Mouse (Mus musculus) stomach, postnatal 0 days (tissue): ENCODE measurements around the gene Ift80. TPM values are rescaled to one million over a fixed set of nuclear protein-coding genes. Genes with fewer than 3 reads are reported as not detected.
"Not testable (repeated sequence)": the region's sequence is repeated elsewhere in the genome, so short reads cannot be mapped to it uniquely, and the experiment has no call there.

ENCODE experiments used
- ATAC-seq: fragments of 200-750 bp; cut with Nextera tagmentation; 2 replicates; pipeline ENCODE4 v1.8.0; 2017; ENCODE audit not compliant: low FRiP score, low TSS enrichment
- DNase-seq: peaks from one replicate; pipeline ENCODE4 v3.0.0-alpha.2; 2016; ENCODE audit warnings: low spot score
- H3K27ac ChIP-seq: fragments of 300-500 bp; sonication (generic); replicated peaks from 2 replicates; pipeline ENCODE4 v1.5.1; 2014; ENCODE audit warnings: mild to moderate bottlenecking, control low read depth
- H3K27me3 ChIP-seq: fragments of 300-500 bp; sonication (generic); 2 replicates; pipeline ENCODE4 v1.6.1; 2014; ENCODE audit warnings: low read length; ENCODE audit not compliant: control insufficient read depth, insufficient read depth
- H3K36me3 ChIP-seq: fragments of 300-500 bp; sonication (generic); 2 replicates; pipeline ENCODE4 v1.6.1; 2014; ENCODE audit warnings: low read length, mixed read lengths; ENCODE audit not compliant: control insufficient read depth, insufficient read depth
- H3K4me1 ChIP-seq: fragments of 300-500 bp; sonication (generic); replicated peaks from 2 replicates; pipeline ENCODE4 v1.6.1; 2014; ENCODE audit warnings: antibody characterized with exemption; ENCODE audit not compliant: control insufficient read depth, insufficient read depth
- H3K4me2 ChIP-seq: fragments of 300-500 bp; sonication (generic); replicated peaks from 2 replicates; pipeline ENCODE4 v1.6.1; 2014; ENCODE audit warnings: low read depth, mild to moderate bottlenecking, control low read depth, moderate library complexity
- H3K4me3 ChIP-seq: fragments of 300-500 bp; sonication (generic); 2 replicates; pipeline ENCODE4 v1.5.1; 2014; ENCODE audit warnings: low read depth, low read length, control low read depth
- H3K9ac ChIP-seq: fragments of 300-500 bp; sonication (generic); 2 replicates; pipeline ENCODE4 v1.6.1; 2014; ENCODE audit warnings: mild to moderate bottlenecking, low read length, control low read depth, mixed read lengths
- H3K9me3 ChIP-seq: fragments of 300-500 bp; sonication (generic); 2 replicates; pipeline ENCODE4 v1.6.1; 2016; ENCODE audit warnings: low read length; ENCODE audit not compliant: control insufficient read depth
- CTCF ChIP-seq: IDR thresholded peaks from 2 replicates; pipeline ENCODE4 v1.5.1; 2016; ENCODE audit warnings: antibody characterized with exemption, low read depth, mild to moderate bottlenecking, moderate library complexity
- EP300 ChIP-seq: optimal IDR thresholded peaks from 2 replicates; pipeline ENCODE3; 2016; ENCODE audit warnings: antibody characterized with exemption
- WGBS: fragments of 180-500 bp; shearing (Covaris S2); extraction: QIAGEN DNeasy Blood & Tissue Kit; methylation state at CpG from one replicate; pipeline ENCODE4 v1.1.7; 2014; 5-methylcytosine and 5-hydroxymethylcytosine counted together
- polyA plus RNA-seq: library from polyadenylated mRNA; unstranded; fragments of >200 nt; fragmentation: Nextera tagmentation; extraction: Ambion mirVana; gene quantifications from 2 replicates; pipeline ENCODE4 v1.2.1, GENCODE M21; 2015

Ift80 gene
- polyA plus RNA-seq, 1 experiment from 2014 or later = 2.2 TPM

DNA sequence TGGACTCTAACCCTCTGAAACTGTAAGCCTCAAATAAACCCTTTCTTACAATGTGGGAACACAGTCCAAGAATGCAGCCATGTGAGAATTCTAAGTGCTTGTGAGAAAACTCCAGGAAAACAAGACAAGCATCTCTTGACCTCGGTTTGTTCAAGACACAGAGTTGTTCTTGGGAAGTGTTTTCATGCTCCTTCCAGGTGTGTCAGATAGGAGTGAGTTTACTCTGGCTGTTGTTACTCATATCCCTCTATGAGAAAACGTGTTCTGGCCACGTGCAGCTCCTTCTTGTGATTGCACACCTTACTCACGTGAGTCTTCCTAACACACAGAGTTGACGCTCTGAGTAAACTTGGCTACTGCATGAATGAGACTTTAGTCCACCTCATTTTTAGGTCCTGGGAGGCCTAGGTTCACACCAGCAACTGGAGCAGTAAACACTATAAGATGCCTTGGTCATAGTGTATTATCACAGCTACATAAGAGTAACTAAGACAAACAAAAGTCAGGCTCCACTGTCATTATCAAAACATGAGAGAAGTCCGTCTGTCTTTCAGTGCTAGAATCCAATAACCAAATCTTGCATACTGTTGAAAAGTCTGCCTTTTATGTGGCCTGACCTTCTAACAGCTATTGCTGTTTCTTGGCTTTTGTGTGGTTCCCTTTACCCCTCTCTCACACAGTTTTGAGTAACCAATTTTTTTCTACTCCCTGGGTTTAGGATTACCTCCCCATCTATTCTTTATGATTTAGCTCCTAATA is 37.7 kb downstream of the Ift80 start:
- TF ChIP-seq EP300 (no peak), CTCF (no peak)
- H3K36me3 ChIP-seq = peaks cover 3% of the 10 kb centered on the region; the same call in 1 of the 2 replicates
- WGBS = 92% methylated on average over 6 of the region's 6 CpGs
- no peak overlapping the region for H3K4me2 ChIP-seq
- H3K27me3 ChIP-seq = no peaks in the 10 kb centered on the region
- no peaks in the 10 kb centered on the region for H3K9me3 ChIP-seq
- H3K4me3 ChIP-seq = no peak overlapping the region
- ATAC-seq = no peak
- H3K27ac ChIP-seq = no peak overlapping the region
- DNase-seq = no peak
- H3K9ac ChIP-seq = no peak overlapping the region
- H3K4me1 ChIP-seq = no peaks in the 10 kb centered on the region

DNA sequence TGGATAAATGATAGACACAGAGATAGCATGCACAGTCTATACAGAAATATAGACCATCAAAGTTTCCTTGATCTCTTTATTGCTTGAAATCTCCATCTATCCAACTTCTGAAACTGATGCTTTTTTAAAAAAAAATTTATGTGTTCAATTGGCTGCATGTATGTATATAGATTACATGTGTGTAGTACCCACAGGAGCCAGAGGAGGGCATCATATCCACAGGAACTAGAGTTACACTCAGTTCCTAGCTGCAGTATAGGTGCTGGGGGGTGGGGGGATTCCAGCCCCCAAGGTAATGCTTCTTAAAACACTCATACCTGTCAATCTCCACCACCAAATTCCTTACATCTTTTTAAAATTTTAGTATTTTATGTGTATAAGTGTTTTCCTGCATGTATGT is 39.7 kb downstream of the Ift80 start:
- ATAC-seq (no peak), DNase-seq (no peak)
- Histone ChIP-seq H3K4me2 (no peak overlapping the region), H3K4me3 (no peak overlapping the region), H3K9me3 (no peaks in the 10 kb centered on the region), H3K9ac (no peak overlapping the region), H3K27me3 (no peaks in the 10 kb centered on the region), H3K4me1 (no peaks in the 10 kb centered on the region), H3K36me3 (peaks cover 3% of the 10 kb centered on the region; the same call in 1 of the 2 replicates), H3K27ac (no peak overlapping the region)
- TF ChIP-seq EP300 = no peak
- peak; percentile 61 for TF ChIP-seq CTCF

DNA sequence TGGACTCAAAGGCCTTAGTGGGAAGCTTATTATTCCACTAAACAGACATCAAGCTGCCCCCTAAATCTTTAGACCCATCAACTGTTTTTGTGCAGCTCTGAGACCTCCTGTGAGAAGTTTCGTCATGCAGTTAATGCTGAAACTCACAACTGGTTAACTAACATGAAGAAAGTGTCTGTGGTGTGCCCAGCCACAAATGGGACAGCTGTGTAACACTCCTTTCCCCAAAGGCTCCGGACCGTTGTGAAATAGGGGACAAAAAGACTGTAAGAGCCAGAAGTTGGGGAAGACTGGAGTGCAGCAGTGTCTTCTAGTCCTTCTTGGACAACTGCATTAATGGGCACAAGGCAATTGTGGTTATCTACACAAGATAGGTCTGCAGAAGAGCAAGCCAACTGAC is 47.0 kb downstream of the Ift80 start:
- WGBS = 87% methylated on average over 3 of the region's 3 CpGs
- Histone ChIP-seq H3K27me3 (no peaks in the 10 kb centered on the region), H3K27ac (no peak overlapping the region), H3K4me2 (no peak overlapping the region), H3K9ac (no peak overlapping the region), H3K4me3 (no peak overlapping the region), H3K36me3 (no peaks in the 10 kb centered on the region), H3K9me3 (no peaks in the 10 kb centered on the region), H3K4me1 (no peaks in the 10 kb centered on the region)
- ATAC-seq = no peak
- DNase-seq = no peak
- TF ChIP-seq EP300 (no peak), CTCF (no peak)

DNA sequence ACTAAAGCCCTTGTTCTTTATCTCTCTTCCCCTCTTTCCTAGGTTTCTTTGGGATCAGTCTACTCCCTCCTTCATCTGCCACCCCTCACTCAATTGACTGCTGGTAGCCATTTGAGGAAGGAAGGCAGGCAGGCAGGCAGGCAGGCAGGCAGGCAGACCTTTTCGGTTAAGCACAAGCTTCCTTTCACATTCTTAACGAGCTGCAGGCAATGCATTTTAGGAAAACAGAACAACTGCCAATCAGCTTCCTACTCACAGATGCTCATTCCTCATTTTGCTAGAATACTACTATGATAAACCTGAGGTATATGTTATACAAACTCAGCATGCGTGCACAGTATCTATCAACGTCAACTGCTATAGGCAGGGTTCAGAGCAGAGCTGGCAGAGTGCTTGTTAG is 47.9 kb downstream of the Ift80 start:
- 44% methylated on average over 4 of the region's 4 CpGs for WGBS
- no peak overlapping the region for H3K4me3 ChIP-seq
- H3K27ac ChIP-seq = no peak overlapping the region
- TF ChIP-seq CTCF = no peak
- TF ChIP-seq EP300 = no peak
- H3K4me1 ChIP-seq = no peaks in the 10 kb centered on the region
- H3K9me3 ChIP-seq = no peaks in the 10 kb centered on the region
- no peaks in the 10 kb centered on the region for H3K36me3 ChIP-seq
- H3K4me2 ChIP-seq = no peak overlapping the region
- H3K27me3 ChIP-seq = no peaks in the 10 kb centered on the region
- H3K9ac ChIP-seq = no peak overlapping the region
- no peak for ATAC-seq
- no peak for DNase-seq

DNA sequence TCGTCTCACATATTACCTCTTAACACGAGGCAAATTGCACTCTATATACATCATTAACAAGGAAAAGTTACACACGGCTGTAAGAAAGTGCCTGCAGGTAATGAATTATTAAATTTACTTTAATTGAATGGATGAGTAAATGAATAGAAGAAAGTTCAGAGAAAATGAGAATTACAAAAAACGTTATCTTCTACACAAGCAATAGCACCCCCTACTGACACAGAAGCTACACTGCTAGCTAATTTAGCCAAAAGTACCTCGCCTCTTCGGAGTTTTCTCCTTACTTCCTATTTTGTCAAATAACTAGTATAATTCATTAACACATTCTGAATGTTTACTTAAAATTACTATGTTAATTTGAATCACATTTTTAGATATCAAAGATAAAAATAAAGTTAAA is 49.9 kb downstream of the Ift80 start:
- WGBS = 54% methylated on average over 6 of the region's 6 CpGs
- H3K36me3 ChIP-seq = no peaks in the 10 kb centered on the region
- no peak overlapping the region for H3K4me2 ChIP-seq
- DNase-seq (no peak), ATAC-seq (no peak)
- TF ChIP-seq CTCF (peak; percentile 77), EP300 (no peak)
- H3K27me3 ChIP-seq = no peaks in the 10 kb centered on the region
- no peaks in the 10 kb centered on the region for H3K4me1 ChIP-seq
- H3K4me3 ChIP-seq = no peak overlapping the region
- H3K27ac ChIP-seq = no peak overlapping the region
- H3K9me3 ChIP-seq = no peaks in the 10 kb centered on the region
- no peak overlapping the region for H3K9ac ChIP-seq

DNA sequence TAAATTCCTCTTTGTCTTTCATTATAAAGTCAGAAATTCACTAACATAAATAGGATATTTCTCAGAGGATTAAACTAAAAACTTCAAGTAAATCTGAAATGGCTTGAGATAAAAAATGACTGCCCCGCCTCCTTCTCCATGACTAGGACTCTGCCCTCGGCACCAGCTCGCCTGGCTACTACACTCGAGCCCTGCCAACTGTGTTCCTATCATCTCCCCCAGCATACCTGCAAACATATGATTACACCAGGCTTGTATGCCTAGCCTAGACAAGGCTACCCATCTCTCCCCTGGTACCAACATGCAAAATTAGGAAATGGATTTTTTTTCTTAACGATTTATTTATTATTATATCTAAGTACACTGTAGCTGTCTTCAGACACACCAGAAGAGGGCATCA is 51.7 kb downstream of the Ift80 start:
- no peak for DNase-seq
- no peak overlapping the region for H3K4me3 ChIP-seq
- 80% methylated on average over 5 of the region's 5 CpGs for WGBS
- TF ChIP-seq EP300 = no peak
- TF ChIP-seq CTCF = no peak
- no peak overlapping the region for H3K9ac ChIP-seq
- no peaks in the 10 kb centered on the region for H3K36me3 ChIP-seq
- no peaks in the 10 kb centered on the region for H3K4me1 ChIP-seq
- ATAC-seq = no peak
- no peak overlapping the region for H3K27ac ChIP-seq
- H3K4me2 ChIP-seq = no peak overlapping the region
- no peaks in the 10 kb centered on the region for H3K9me3 ChIP-seq
- H3K27me3 ChIP-seq = no peaks in the 10 kb centered on the region

DNA sequence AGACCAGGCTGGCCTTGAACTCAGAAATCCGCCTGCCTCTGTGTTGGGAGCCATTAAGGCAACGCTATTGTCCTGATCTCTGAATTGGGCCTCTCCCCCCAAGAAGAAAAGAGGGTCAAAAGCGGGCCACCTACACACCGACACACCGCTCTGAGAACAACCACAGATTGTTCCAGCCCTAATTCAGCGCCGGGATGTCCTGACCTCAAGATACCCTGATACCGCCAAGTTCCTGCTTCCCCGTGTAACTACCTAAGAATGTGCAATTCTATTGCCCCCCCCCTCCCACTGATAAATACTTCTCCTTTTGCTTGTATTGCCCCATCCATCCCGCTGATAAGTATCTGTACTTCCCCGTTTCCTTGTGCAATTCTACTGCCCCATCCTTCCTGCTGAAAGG is 52.4 kb downstream of the Ift80 start:
- not testable (repeated sequence) for H3K27me3 ChIP-seq, H3K4me2 ChIP-seq, ATAC-seq, H3K9me3 ChIP-seq, H3K4me1 ChIP-seq, H3K36me3 ChIP-seq, H3K27ac ChIP-seq, H3K9ac ChIP-seq, DNase-seq, H3K4me3 ChIP-seq
- 88% methylated on average over 10 of the region's 11 CpGs for WGBS
